Mouse (Mus musculus): ENCODE measurements around the gene Egfem1.

Egfem1 gene

GRCm38 (mm10) chr3:29342223-29342791 is 260.5 kb downstream of the Egfem1 start:
- DNase-seq (ENCODE audit: low read depth, low spot score), result no peak

DNA sequence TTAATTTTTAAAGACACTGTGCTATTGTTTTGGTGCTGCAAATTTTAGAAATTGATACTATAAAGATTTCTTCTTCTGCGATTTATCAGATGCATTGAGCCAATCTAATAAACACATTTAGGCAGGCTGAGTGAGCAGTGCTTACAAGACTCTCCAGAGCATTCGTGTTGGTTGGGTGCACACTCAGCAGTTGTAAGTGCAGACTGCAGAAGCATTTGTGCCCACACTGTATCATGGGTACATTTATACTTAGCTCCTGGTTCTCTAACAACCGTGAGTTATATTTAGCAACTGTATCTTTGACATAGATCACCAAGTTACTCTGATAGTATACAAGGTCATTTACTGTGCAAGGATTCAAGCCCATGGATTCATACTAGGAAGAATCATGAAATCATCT is 264.0 kb downstream of the Egfem1 start:
- DNase-seq (ENCODE audit: low read depth, low spot score), result no peak

- no peak for DNase-seq (ENCODE audit: low read depth, low spot score)
Observed at GRCm38 (mm10) chr3:29366907-29367306, 285.1 kb downstream of the Egfem1 start.

DNA sequence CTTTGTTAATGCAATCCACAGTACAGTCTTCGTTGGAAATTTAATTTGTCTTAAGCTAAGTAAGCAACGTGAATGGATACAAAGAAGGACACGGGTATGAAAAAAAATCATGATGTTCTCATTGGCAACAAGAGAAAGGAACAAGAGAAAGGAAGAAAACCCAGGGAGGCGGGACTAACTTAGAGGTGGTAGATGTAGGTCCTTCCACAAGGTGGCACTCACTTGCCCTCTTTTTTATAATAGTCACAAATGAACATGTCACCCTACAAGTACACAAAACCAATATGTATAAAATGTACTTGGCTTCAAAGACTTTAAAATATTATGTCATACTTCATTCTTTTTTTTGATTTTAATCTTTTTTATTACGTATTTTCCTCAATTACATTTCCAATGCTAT is 288.7 kb downstream of the Egfem1 start:
- no peak for DNase-seq (ENCODE audit: low read depth, low spot score)

DNA sequence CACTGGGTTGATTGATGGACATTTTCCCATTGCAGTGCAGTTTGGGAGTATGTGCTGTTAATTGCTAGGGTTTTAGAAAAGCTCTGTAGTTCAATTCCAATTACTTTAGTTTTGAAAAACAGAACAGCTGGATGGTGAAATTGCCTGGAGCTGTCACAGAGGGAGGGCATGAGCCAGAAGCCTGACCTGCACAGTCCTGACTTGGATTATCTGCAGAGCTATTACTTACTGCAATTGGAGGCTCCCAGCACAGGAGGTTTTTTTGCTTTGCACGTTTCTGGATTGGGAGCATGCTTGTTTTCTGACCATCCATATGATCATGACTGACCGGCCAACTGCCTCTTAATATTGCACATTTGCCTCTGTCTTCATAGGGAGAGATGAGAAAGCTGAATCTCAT is 299.4 kb downstream of the Egfem1 start:
- no peak for DNase-seq (ENCODE audit: low read depth, low spot score)

DNA sequence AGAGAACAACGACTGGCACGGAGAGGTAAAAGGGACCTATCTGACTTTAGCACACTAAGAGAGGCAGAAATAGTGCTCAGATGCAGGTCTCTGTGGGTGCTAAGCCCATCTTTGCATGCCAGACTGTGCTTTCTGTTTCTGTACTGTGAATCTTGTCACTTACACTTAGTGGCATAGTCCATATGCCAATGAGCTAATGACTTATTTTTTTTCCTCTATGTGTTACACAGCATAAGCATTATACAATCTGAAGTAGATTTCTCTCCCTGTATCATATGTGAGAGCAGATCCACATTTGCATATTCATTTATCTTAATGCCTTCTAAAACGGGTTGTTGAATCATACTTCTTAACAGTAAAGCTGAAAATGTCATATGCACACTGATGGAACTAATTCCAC is 317.2 kb downstream of the Egfem1 start:
- no peak for DNase-seq (ENCODE audit: low read depth, low spot score)

GRCm38 (mm10) chr3:29421634-29422033 is 339.8 kb downstream of the Egfem1 start:
- DNase-seq (ENCODE audit: low read depth, low spot score), result no peak

DNA sequence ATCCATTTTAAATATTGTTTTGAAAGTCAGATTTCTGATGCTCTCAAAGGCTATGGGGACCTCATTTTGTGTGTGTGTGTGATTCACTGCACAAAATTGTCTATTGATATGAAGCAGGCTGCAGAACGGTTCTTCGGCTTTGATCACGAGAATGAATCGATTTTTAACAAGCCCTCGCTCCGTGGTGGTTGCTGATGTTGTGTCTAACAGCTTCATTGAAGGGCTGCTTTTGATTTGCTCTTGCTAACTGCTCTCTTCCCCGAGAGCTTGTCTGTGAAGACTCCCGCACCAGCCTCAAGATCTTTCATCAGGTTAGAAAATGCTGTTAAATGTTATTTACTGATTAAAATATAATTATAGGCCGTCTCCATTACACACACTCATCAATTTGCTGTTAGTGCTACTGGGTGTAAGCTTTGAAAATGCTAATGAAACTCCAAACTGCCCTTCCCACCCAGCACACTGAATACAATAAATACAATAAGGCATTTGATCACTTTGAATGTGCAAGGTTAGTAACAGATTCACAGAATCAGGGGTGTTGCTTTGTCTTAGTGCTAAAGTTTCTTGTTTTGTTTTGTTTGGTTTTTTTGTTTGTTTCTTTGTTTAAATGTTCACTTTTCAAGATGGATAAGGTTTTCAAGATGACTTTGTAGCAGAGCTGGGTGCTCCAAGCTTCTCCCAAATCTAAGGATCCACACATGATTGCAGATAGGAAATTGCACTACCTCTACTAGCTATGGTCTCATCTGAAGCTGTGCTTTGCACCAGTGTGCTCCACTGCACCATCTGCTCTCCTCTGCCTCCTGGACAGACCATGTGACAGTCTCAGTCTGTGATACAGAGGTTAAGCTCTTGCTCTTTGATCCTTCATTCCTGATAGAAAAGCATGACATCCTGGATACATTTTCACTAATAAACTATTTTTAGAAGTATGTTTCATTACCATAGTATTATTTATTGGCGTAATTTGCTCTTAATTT is 350.6 kb downstream of the Egfem1 start:
- no peak for DNase-seq (ENCODE audit: low read depth, low spot score)

DNA sequence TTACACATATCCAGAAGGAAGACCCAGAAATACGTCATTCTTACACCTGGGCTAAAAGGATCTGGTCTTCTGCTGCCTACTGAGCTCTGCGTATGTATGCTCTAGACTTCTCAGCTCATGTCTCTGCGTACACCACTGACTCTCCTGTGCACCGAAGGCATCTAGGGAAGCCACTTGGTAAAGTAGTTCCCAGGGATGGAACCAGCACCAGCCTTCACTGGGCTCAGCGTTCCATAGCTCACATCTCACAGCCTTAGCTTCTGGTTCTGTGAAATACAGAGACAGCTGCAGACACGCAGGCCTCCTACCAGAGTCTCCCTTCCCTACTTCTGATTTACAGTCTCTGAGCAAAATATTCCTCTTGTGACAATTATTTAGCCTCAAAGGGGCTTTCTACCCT is 361.2 kb downstream of the Egfem1 start:
- DNase-seq (ENCODE audit: low read depth, low spot score), result no peak

DNA sequence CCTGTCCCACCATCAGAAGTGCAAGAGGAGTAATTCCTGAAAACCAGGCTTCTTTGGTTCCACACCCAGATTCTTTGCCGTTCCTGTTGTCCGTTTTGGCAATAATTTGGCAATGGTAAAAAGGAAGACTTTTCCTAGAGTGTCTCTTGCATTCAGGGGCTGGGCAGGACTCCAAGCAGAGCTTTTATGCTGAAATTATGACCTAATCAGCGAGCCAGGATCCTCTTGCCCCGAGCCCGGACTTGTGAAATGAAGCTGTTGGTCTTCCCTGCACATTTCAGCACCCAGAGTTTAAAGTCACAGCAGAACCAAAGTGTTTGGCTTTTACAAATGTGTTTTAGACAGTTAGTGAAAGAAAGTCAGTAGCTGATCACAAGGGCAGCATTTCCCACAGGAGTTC is 362.8 kb downstream of the Egfem1 start:
- DNase-seq (ENCODE audit: low read depth, low spot score), result no peak

DNA sequence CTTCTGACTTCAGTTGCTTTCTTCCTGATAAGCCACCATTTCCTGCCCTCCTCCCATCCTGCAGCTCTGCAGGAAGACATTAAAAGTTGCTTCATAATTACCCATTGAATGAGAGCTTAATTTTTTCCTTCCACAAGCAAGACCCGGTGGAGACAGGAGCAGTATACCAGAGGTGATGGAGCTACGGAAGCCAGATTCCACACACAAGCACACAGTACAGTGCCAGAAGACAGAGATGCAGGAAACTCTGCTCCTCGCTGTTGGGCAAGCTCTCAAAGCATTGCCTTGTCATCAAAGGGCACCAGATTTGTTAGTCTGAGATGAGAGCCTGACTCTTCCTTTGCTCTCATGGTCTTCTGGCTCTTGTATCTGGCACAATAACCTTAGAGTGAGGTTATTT is 364.3 kb downstream of the Egfem1 start:
- DNase-seq (ENCODE audit: low read depth, low spot score), result no peak

DNA sequence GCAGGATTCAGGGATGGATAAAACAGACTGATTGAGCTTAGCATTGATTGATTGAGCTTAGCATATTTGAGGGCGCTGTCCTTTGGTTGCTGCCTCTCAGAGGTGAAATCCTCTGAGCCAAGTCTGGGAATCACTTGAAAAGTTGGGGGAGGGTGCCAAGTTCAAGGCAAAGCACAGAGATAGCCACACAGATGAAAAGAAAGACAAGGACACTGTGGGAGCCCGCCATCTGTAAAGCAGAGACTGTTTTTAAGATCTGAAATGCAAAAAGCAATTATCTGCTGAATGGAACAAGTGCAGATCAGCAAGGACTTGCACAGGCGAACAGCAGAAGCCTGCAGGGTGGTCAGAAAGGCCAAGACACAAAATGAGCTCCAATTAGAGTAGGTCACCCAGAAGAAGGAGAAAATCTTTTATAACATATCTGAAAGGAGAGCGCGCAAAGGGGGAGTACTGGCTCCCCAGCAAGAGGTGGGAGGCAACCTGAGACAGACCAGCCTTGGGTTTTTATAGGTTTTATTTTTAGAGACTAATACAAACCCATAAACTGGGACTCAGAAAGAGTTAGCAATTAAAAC is 367.1 kb downstream of the Egfem1 start:
- DNase-seq (ENCODE audit: low read depth, low spot score), result no peak

- no peak for DNase-seq (ENCODE audit: low read depth, low spot score)
Observed at GRCm38 (mm10) chr3:29498211-29498610, 416.4 kb downstream of the Egfem1 start.

- no peak for DNase-seq (ENCODE audit: low read depth, low spot score)
Observed at GRCm38 (mm10) chr3:29499188-29499587, 417.4 kb downstream of the Egfem1 start.

DNA sequence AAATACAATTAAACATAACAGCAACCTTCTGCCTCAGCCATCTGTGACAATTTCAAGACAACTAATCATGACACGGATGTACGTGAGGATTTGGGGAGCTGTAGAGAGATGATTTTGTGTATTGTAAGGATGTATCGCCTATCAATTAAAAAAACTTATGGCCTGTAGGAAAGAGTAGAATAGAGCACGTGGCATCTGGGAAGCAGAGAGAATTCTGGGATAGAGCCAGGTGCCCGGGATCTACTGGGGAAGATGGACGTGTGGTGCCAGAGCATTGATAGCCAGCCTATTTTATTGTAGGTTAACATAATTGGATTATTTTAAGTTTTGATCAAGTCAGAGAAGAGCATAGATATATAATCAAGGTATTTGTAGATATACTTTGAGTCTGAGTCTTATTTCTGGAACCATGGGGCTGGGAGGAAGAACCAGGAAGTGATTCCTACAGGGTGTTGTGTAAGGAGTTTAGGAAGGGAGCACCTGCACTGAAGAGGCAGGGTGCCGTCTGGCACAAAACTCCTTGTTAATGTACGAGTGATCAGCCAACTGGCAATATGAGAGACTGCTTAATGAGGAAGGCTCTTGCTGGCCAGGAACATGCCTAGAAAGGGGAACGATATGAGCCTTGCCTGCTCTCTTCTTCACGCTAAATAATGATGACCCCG is 443.6 kb downstream of the Egfem1 start:
- DNase-seq (ENCODE audit: low read depth, low spot score), result no peak

- DNase-seq (ENCODE audit: low read depth, low spot score), result no peak
Observed at GRCm38 (mm10) chr3:29525963-29526301, 444.1 kb downstream of the Egfem1 start.

GRCm38 (mm10) chr3:29539211-29539610 is 457.4 kb downstream of the Egfem1 start:
- DNase-seq (ENCODE audit: low read depth, low spot score), result no peak

DNA sequence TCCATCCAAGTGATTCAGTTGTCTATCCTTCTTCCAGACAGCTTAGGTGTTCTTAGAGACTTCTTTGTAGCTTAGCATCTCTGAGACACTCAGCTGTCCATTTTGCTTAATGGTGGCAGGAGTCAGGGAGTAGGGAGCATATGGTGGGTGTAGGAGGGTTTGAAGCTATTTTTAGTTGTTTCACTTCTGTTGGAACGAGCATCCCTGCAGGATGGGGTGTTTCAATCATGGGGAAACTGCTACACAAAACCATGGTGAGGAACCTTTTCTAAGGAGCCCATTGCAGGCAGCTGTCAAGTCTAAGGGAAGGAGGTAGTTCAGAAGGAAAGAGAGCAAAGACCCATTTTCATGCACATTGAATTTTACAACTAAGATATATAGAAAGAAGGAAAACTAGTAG is 458.1 kb downstream of the Egfem1 start:
- no peak for DNase-seq (ENCODE audit: low read depth, low spot score)

DNA sequence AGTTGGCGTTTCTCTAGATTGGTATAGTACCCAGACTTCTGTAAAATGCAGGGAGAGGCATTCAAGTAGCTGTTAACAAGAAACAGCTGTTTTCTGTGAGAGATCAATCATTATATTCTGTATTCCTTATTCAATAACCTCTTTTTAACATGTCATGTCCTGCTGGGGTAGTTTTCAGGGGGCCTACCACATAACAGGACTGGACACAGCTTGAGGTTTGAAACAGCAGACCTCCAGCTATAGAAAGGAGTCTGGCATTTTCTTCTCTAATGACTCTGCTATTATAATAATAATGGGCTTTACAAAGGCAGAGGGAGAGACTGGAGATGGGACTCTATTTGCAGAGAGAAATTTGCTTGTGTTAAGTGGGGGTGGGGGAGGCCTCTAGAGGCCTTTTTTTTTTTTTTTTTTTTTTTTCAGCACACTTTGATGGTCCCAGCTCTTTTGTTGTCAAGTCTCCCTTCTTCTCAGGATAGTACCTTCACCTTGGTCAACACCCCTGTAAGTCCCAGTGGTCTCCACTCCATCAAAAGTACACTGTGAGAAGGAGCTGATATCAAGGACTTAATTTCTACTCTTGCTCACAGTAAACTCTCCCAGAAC is 459.8 kb downstream of the Egfem1 start:
- no peak for DNase-seq (ENCODE audit: low read depth, low spot score)

DNA sequence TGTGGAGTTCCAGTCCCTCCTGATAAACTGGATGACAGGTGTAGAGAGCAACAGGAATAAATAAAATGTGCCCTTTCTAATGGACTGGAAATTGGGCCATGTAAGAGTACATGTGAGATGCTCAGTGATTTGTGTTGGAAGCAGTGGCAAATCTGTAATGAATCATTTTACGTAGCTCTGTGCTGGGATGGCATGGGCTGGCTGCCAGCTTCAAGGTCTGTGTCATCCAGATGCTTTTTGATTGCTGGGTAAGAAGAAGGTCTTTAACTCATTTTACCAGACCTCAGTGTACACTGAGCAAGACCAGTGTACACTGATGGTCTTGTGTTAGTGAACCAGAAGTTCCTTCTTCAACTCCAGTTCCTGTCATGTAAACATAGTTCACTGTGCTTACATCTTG is 462.2 kb downstream of the Egfem1 start:
- DNase-seq (ENCODE audit: low read depth, low spot score), result no peak

- no peak for DNase-seq (ENCODE audit: low read depth, low spot score)
Observed at GRCm38 (mm10) chr3:29563171-29563570, 481.3 kb downstream of the Egfem1 start.

Measured in c-Kit-negative CD71-positive TER-119-positive erythroid progenitor cells, embryonic 14.5 days (primary cell).